Mouse (Mus musculus): Measurements from ENCODE around the gene Stub1. TPM values are rescaled to one million over a fixed set of nuclear protein-coding genes. Genes with fewer than 3 reads are reported as not detected.
A peak's percentile ranks its signal among the peaks of the same experiment; 100 is the strongest.

Gene Stub1
- polyA plus RNA-seq, 1 experiment from 2014 or later: 78.5 TPM

DNA sequence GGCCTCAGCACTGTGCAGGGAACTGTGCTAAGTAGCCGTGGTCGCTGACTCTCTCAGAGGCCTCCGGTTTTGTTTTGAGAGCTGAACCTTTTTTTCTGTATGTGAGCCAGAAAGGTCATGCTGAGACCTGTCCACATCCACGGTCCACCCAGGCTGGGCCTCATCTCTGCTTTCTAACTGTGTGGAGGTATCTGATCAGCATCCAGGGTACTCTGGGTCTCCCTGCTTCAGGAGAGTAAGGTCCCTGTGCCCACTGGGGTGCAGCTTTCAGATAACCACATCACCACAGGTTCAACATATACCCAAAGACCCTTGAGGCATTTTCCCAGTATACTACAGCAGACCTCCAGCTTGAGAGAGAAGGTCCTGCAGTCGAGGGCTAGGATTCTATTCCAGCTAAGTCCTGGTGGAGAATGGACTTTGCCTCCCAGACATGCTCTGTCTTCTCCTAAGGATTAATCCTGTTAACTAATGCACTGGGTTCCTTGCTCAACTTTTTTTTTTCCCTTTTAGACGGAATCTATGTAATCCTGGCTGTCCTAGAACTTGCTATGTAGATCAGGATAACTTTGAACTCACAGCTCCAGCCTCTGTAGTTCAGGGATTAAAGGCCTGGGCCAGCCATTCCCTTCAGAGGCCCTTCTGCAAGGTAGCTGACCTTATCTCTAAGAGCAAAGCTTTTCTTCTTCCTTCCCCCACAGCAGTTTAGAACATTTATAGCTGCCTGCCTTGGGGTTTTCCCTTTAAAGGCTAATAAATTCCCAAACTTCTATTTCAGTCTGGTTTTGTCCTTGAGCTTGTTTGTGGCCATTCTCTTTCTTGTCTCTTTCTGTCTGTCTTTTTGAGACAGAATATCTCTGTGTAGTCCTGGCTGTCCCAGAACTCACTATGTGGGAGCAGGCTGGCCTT lies 28.8 kb upstream of the Stub1 start:
- Histone ChIP-seq H3K79me2 (ENCODE audit: inconsistent target) (no peaks in the 10 kb centered on the region; the same call in 1 of the 2 replicates), H3K36me3 (ENCODE audit: inconsistent target) (no peaks in the 10 kb centered on the region), H3K27ac (peak overlapping the region; percentile 27), H3K4me3 (ENCODE audit: inconsistent target) (peak overlapping the region; percentile 39)
- WGBS (ENCODE audit: missing documents): 10% methylated on average over 6 of the region's 6 CpGs

DNA sequence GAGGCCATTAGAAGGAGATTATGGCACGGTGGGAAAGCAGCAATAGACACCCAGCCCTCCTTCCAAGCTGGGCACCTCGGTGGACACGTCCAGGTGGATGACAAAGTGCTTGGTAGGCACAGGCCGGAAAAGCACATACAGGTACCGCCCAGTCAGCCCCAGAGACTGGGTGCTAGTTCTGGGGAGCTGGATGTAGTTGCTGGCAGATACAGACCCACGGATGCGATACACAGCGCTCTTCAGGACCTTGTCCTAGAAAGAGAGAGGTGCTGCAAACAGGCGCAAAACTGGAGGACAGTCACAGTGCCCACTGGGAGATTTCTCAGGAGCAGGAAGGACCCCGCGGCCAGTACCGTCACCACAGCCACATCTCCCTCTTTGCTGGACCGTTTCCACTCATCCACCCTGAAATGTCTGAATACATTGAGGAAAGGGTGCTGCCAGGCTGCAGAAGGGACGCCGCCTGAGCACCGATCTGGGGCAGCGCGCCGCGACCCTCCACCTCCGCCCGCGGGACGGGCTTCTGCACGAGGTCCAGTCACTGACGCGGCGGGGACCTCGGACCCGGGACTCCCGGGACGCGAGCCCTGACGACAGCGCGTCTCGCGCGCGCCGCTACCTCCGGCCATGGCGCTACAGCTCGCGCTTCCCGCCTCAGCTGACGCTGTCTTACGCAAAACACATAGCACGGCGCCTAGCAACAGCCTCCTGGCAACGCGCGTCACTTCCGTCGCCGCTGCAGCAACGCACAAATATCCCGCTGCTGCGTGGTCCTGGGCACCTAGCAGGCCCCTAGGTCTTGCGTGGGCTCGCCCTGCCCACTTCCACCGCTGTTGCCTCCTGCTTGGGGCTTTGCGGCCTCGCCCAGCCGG lies 27.9 kb upstream of the Stub1 start, which contains the start of gene Wdr90:
Wdr90 (minus strand) TSS at position 670 of the 872 bp plus-strand sequence.
- no peaks in the 10 kb centered on the region for H3K36me3 ChIP-seq (ENCODE audit: inconsistent target)
- no peaks in the 10 kb centered on the region; the same call in 1 of the 2 replicates for H3K79me2 ChIP-seq (ENCODE audit: inconsistent target)
- whole genome bisulfite sequencing (ENCODE audit: missing documents): 4% methylated on average over 58 of the region's 65 CpGs
- peak within 1 kb of the TSS; percentile 39 for H3K4me3 ChIP-seq (ENCODE audit: inconsistent target)
- peak within 1 kb of the TSS; percentile 27 for H3K27ac ChIP-seq

DNA sequence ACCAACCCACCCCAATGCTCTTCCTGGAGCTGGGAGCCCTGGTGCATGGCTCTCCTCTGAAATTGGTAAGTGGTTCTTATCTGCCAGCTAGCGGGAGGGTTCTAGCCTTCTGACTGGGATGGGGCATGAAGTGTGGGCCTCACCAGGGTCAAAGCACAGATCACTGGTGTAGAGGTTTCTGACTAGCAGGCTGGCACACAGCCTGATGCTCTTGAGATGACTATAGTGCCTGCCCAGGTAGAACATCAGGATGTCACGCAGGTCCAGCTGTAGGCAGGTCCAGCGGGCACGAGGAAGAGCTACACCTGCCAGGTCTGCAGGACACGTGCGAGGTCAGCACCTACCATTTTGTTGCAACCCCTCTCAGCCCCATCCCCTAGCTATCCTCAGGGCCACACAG lies 27.0 kb upstream of the Stub1 start:
- Histone ChIP-seq H3K79me2 (ENCODE audit: inconsistent target) (no peaks in the 10 kb centered on the region), H3K4me3 (ENCODE audit: inconsistent target) (no peak overlapping the region), H3K27ac (no peak overlapping the region), H3K36me3 (ENCODE audit: inconsistent target) (no peaks in the 10 kb centered on the region)
- 90% methylated on average over 6 of the region's 6 CpGs for WGBS (ENCODE audit: missing documents)

DNA sequence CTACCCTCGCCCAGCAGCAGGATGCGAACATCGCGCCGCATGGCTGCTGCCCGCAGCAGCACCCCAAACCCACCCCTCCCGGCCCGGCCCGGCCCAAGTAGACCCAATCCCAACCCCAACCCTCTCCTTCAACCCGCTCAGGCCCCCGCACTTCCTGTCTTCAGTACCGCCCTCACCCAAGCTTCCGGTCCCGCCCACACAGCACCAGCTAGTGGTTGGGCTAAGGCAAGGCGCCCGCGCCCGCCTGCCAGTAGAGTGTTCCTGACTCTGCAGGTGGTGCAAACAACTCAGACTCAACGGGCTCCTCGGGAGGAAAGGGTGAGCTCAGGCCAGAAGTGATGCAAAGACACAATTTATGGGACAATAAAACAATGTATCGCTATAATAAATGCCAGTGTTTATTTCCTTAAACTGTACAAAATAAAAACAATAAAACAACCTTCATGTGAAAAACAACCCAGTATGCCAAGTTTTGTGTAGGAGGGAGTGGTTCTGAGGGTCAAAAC lies 11.2 kb upstream of the Stub1 start, which contains the start of gene Rhot2:
Rhot2 (minus strand) TSS at position 456 of the 506 bp plus-strand sequence.
- Histone ChIP-seq H3K27ac (peak within 1 kb of the TSS; percentile 44), H3K36me3 (ENCODE audit: inconsistent target) (peaks cover 31% of the 10 kb centered on the region), H3K79me2 (ENCODE audit: inconsistent target) (peaks cover 10% of the 10 kb centered on the region; the same call in 1 of the 2 replicates), H3K4me3 (ENCODE audit: inconsistent target) (peak within 1 kb of the TSS; percentile 68)
- 0% methylated on average over 19 of the region's 21 CpGs for WGBS (ENCODE audit: missing documents)

DNA sequence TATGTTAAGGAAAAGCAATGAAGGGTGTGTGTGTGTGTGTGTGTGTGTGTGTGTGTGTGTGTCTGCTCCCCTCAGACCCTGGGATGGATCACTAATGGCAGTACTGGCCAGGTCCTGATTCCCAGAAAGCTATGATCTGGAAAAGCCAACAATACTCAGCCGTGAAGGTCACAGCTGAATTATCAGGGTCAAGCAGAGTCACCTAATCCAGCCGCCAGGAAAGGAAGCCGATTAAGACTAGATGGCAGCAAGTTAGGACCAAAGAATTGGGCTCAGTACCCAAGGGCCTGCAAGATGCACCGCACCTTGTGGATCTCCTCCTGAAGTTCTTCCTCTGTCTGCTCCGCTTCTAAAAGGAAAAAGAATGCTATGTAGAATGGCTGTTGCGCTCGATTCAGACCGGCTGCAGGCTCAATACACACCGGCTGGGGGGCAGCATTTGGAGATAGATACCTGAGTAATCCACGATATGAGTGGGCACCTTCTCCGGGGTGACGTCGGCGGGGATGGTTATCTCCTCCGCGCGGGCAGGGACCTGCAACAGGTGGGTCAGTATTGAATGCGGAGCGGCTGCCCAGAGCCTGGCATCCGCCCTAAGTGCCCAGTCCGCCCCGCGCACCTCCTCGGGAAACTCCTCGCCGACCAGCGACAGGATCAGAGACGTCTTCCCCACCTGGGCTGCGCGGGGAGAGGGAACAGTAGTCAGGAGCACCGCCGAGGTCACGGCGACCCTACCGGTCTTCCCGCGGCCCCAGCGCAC lies 10.6 kb upstream of the Stub1 start:
- H3K36me3 ChIP-seq (ENCODE audit: inconsistent target): peaks cover 37% of the 10 kb centered on the region

DNA sequence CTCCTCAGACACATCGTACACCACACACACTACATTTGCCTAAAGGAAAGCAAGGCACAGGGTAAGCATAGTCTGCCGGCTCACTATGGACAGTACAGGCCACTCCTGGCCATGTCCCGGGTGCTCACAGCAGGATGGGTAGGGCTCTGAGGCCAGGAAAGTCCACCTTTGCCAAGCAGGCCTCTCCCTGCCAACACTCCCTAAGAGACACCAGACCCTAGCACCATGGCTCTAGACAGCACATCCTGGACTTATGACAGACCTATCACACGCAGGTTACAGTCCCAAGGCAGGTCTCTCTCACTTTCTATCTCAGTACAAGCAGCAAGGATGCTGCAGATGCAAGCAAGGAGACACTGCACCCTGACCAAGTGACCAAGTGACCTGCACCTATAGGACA lies 9.9 kb upstream of the Stub1 start:
- Histone ChIP-seq H3K4me3 (ENCODE audit: inconsistent target) (no peak overlapping the region), H3K79me2 (ENCODE audit: inconsistent target) (peaks cover 10% of the 10 kb centered on the region; the same call in 1 of the 2 replicates), H3K36me3 (ENCODE audit: inconsistent target) (peaks cover 42% of the 10 kb centered on the region), H3K27ac (no peak overlapping the region)
- 95% methylated on average over 4 of the region's 4 CpGs for WGBS (ENCODE audit: missing documents)

More for the DNA sequence above, 10.6 kb upstream of the Stub1 start:
- 0 out of 2 replicates have a peak overlapping the region, but pooled peaks have one; percentile 2 for H3K27ac ChIP-seq
- H3K79me2 ChIP-seq (ENCODE audit: inconsistent target): peaks cover 10% of the 10 kb centered on the region; the same call in 1 of the 2 replicates
- H3K4me3 ChIP-seq (ENCODE audit: inconsistent target): peak overlapping the region; percentile 68
- WGBS (ENCODE audit: missing documents): 3% methylated on average over 38 of the region's 38 CpGs

DNA sequence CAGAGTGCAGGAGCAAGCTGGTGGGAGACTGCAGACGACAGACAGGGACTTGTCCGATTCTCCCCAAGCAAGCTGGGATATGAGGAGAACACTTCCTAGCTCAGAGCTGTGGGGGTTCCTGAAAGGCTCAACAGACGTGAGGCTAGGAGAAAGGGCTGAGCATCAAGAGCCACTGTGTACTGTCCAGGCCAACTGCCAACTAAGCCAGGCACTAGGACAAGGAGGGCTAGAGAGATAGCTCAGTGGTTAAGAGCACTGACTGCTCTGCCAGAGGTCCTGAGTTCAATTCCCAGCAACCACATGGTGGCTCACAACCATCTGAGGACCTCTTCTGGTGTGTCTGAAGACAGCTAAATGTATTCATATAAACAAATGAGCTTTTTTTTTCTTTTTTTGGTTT lies 9.3 kb upstream of the Stub1 start:
- Histone ChIP-seq H3K36me3 (ENCODE audit: inconsistent target) (peaks cover 48% of the 10 kb centered on the region), H3K27ac (no peak overlapping the region), H3K79me2 (ENCODE audit: inconsistent target) (peaks cover 10% of the 10 kb centered on the region; the same call in 1 of the 2 replicates), H3K4me3 (ENCODE audit: inconsistent target) (no peak overlapping the region)
- WGBS (ENCODE audit: missing documents): 100% methylated on average over 3 of the region's 3 CpGs

DNA sequence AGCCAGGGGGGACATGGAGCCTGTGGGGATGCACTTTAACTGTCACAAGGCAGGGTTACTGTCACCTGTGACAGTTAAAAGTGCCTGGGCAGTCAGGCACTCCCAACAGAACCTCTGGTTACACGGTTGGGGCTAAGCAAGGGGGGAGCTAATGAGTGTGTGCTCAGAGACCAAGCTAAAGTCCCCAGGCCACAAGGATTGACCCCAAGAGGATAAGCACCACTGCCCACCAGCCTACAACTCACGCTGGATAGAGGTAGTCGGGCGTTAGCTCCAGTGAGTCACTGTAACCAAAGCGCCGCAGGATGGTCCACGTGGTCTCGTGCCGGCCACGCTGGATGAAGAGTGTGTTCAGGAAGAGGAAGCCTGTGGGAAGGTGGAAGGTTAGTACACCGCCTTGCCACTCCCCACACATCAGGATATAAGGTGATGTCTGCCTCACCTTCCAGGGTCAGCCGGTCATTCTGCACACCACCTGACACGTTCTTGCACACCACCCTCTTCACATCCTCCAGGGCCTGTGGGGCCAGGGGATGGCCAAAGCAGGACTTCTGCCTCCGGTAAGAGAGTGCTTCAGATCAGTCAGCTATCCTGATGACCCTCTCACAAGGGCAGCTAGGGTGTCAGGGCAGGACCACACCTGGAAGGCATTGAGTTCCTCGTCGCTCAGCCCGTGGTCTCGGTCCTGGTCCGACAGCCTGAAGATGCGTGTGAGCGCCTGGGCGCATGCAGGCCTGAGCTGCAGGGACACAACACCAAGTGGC lies 8.1 kb upstream of the Stub1 start, which contains the start of gene Gm20683:
Gm20683 (minus strand) TSS at position 647 of the 764 bp plus-strand sequence.
- Histone ChIP-seq H3K4me3 (ENCODE audit: inconsistent target) (no peak within 1 kb of the TSS), H3K79me2 (ENCODE audit: inconsistent target) (peaks cover 12% of the 10 kb centered on the region; the same call in 1 of the 2 replicates), H3K27ac (no peak within 1 kb of the TSS), H3K36me3 (ENCODE audit: inconsistent target) (peaks cover 49% of the 10 kb centered on the region)
- WGBS (ENCODE audit: missing documents): 93% methylated on average over 18 of the region's 22 CpGs

DNA sequence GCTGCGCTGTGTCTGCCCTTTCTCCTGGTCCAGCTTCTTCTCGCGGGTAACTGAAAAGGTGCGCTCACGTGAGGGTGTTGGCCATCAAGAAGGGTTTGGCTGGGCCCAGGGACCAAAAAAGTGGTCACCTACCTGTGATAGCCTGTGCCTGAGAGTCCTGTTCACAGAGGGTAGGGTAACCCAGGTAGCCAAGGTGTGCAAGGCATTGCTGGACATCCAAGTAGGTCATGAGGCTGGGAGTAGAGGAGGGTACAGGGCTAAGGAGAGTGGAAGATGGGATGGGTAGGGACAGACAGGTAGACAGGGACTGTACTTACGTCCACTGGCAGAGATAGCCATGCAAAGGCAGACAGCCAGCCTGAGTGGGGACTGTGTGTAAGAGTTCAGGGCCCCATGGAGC lies 7.3 kb upstream of the Stub1 start:
- WGBS (ENCODE audit: missing documents): 97% methylated on average over 6 of the region's 6 CpGs
- Histone ChIP-seq H3K27ac (no peak overlapping the region), H3K36me3 (ENCODE audit: inconsistent target) (peaks cover 49% of the 10 kb centered on the region), H3K4me3 (ENCODE audit: inconsistent target) (no peak overlapping the region), H3K79me2 (ENCODE audit: inconsistent target) (peaks cover 19% of the 10 kb centered on the region)

DNA sequence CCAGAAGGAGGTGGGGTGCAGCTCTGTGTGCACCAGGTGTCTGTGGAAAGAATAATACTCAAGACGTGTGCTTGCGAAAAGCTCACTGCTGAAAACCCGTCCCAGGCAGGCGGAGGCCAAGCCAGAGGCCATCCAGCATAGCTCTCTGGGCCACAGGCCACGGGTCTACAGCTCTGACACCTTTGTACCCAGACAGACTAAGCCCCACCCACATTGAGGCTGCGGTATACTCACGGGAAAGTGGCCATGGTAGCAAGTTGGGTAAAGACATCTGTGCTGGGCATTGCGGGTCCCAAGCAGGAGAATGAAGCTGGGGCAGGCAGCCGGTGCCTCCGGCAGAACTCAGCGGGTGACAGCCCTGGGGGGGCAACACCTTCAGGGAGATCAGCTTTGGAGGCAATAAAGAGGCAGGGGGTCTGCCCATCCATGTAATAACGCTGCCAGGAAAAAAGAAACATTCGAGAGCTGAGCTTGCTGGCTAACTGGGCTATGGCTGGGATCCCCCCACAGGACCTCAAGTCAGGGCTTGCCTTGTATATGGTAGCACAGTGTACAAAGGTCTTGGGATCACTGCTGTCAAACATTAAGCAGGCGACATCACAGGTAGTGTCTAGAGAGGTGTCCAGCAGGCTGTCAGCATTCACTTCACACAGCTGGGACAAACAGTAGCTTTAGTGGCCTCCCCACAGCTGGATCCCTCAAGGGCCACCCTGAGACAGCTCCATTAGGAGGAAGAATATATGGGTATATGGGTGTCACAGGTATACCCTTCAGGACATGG lies 6.4 kb upstream of the Stub1 start:
- WGBS (ENCODE audit: missing documents): 93% methylated on average over 13 of the region's 14 CpGs

DNA sequence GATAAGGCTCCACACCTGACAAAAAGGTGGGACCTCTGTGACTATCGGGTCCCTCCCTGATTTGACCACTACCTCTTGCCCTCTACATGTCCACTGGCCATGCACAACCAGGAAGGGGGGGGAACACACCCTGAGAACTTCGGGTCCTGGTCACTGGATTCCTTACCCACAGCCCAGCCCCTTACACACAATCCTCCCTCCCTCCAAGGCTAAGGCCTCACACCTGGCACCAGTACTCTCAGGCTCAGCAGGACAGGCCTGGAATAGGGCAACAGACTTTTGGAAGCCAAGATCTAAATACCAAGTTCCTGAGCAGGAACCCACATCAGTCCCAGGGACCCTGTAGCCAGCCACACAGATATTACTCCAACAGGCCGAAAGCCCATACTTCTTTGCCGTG lies 5.7 kb upstream of the Stub1 start:
- H3K27ac ChIP-seq: no peak overlapping the region
- peaks cover 34% of the 10 kb centered on the region for H3K79me2 ChIP-seq (ENCODE audit: inconsistent target)
- 86% methylated on average over 4 of the region's 4 CpGs for WGBS (ENCODE audit: missing documents)
- H3K36me3 ChIP-seq (ENCODE audit: inconsistent target): peaks cover 49% of the 10 kb centered on the region
- H3K4me3 ChIP-seq (ENCODE audit: inconsistent target): no peak overlapping the region

More for the DNA sequence above, 6.4 kb upstream of the Stub1 start:
- no peak overlapping the region for H3K4me3 ChIP-seq (ENCODE audit: inconsistent target)
- no peak overlapping the region for H3K27ac ChIP-seq
- H3K36me3 ChIP-seq (ENCODE audit: inconsistent target): peaks cover 49% of the 10 kb centered on the region
- peaks cover 28% of the 10 kb centered on the region for H3K79me2 ChIP-seq (ENCODE audit: inconsistent target)

DNA sequence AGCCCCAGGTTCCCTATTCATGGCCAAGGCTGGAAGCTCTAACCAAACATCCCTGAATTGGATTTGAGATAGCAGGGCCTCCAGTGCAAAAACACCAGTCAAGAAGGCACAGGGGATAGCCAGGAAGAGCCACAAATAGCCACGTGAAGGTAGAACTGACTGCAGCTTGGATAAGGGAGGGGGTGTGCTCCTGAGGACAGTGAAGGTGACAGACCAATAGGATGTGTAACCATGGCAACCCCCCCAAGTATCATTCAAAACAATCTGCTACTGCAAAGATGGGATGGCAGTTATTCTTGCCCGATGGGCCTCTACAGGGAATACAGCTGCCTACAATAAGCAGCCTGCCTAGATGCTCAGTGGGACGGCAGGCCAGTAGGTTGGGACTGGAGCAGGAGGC lies 4.3 kb upstream of the Stub1 start:
- Histone ChIP-seq H3K79me2 (ENCODE audit: inconsistent target) (peaks cover 30% of the 10 kb centered on the region), H3K36me3 (ENCODE audit: inconsistent target) (peaks cover 48% of the 10 kb centered on the region), H3K4me3 (ENCODE audit: inconsistent target) (no peak overlapping the region), H3K27ac (no peak overlapping the region)
- 95% methylated on average over 3 of the region's 3 CpGs for WGBS (ENCODE audit: missing documents)

Measured in macrophage (primary cell).